Mouse (Mus musculus): ENCODE results near the gene Copa. TPM values are rescaled to one million over a fixed set of nuclear protein-coding genes. Genes with fewer than 3 reads are reported as not detected.

The Copa gene
- polyA plus RNA-seq, 1 experiment from 2014 or later, result 143 TPM

GRCm38 (mm10) chr1:172053541-172054440 is 28.5 kb upstream of the Copa start:
- no peaks in the 10 kb centered on the region for H3K36me3 ChIP-seq (ENCODE audit: insufficient read depth, low read length)
- ATAC-seq (replicated peaks; ENCODE audit: low FRiP score, low read depth) (no peak; the same call in 1 of the 2 replicates), DNase-seq (ENCODE audit: low spot score) (peak; percentile 38)
- peak overlapping the region; percentile 62 for H3K4me2 ChIP-seq (ENCODE audit: low read length)
- H3K9me3 ChIP-seq (replicated peaks; ENCODE audit: low read length), result no peaks in the 10 kb centered on the region
- WGBS, result 3% methylated on average over 32 of the region's 42 CpGs
- H3K9ac ChIP-seq (ENCODE audit: low read depth, low read length), result peak overlapping the region; percentile 54; the same call in 1 of the 2 replicates
- H3K27me3 ChIP-seq (ENCODE audit: insufficient read depth, low read length), result peaks cover 11% of the 10 kb centered on the region; the same call in 1 of the 2 replicates
- peak overlapping the region; percentile 32 for H3K4me3 ChIP-seq (replicated peaks; ENCODE audit: low read depth, low read length)
- peaks cover 10% of the 10 kb centered on the region; the same call in 1 of the 2 replicates for H3K4me1 ChIP-seq (replicated peaks; ENCODE audit: insufficient read depth, low read length)
- TF ChIP-seq CTCF (IDR thresholded peaks at IDR 0.05; ENCODE audit: low read depth), result no peak
- no peak overlapping the region for H3K27ac ChIP-seq

DNA sequence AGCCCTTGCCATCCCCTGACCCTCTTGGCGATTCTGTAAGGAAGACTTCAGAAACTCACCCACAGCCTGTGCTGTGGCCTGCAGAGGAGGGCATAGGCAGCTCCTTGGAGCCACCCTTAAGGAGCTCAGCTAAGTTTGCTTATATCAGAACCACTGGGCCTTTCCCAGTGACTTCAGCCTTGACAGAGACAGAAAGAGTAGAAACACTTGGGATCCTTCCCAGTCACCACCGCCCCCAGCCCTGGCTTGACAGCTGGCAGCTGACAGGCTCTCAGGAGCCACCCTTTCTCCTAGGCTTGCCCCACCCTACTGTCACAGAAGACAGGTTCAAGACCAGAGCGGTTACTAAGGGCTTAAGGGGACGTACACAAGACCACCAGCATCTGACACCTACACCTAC is 26.1 kb upstream of the Copa start:
- no peak for TF ChIP-seq CTCF (IDR thresholded peaks at IDR 0.05; ENCODE audit: low read depth)
- Histone ChIP-seq H3K36me3 (ENCODE audit: insufficient read depth, low read length) (no peaks in the 10 kb centered on the region), H3K27ac (no peak overlapping the region), H3K4me3 (replicated peaks; ENCODE audit: low read depth, low read length) (no peak overlapping the region), H3K9ac (ENCODE audit: low read depth, low read length) (no peak overlapping the region), H3K9me3 (replicated peaks; ENCODE audit: low read length) (no peaks in the 10 kb centered on the region), H3K4me2 (ENCODE audit: low read length) (no peak overlapping the region), H3K27me3 (ENCODE audit: insufficient read depth, low read length) (peaks cover 11% of the 10 kb centered on the region; the same call in 1 of the 2 replicates), H3K4me1 (replicated peaks; ENCODE audit: insufficient read depth, low read length) (peaks cover 10% of the 10 kb centered on the region; the same call in 1 of the 2 replicates)
- 75% methylated on average over 4 of the region's 4 CpGs for WGBS
- DNase-seq (ENCODE audit: low spot score) (no peak), ATAC-seq (replicated peaks; ENCODE audit: low FRiP score, low read depth) (no peak)

DNA sequence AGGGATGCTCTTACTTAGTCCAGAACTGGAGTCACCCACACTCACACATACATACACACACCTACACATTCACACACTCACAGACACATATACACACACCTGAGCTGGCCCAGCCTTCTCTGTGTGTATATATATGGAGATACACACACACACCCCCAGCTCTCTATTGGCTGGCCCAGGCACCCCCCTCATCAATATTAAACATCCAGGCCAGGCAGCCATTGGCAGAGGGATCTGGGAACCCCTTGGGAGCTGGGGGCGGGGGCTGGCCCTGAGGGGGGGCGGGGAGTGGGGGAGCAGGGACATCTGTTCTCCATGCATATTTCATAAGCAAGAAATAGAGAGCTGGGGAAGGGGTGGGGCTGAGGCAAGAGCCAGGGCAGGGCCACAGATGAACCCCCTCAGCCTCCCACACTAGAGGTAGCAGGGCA is 24.8 kb upstream of the Copa start, which contains the start of gene Nhlh1:
TSS of gene Nhlh1 (minus strand) at position 83 of the 431 bp plus-strand sequence.
- H3K27me3 ChIP-seq (ENCODE audit: insufficient read depth, low read length), result peaks cover 11% of the 10 kb centered on the region; the same call in 1 of the 2 replicates
- TF ChIP-seq CTCF (IDR thresholded peaks at IDR 0.05; ENCODE audit: low read depth), result no peak
- no peaks in the 10 kb centered on the region for H3K9me3 ChIP-seq (replicated peaks; ENCODE audit: low read length)
- DNase-seq (ENCODE audit: low spot score) (no peak), ATAC-seq (replicated peaks; ENCODE audit: low FRiP score, low read depth) (no peak)
- no peak within 1 kb of the TSS for H3K4me2 ChIP-seq (ENCODE audit: low read length)
- H3K36me3 ChIP-seq (ENCODE audit: insufficient read depth, low read length), result no peaks in the 10 kb centered on the region
- H3K9ac ChIP-seq (ENCODE audit: low read depth, low read length), result no peak within 1 kb of the TSS
- peaks cover 10% of the 10 kb centered on the region; the same call in 1 of the 2 replicates for H3K4me1 ChIP-seq (replicated peaks; ENCODE audit: insufficient read depth, low read length)
- H3K4me3 ChIP-seq (replicated peaks; ENCODE audit: low read depth, low read length), result no peak within 1 kb of the TSS
- WGBS, result 51% methylated on average over 2 of the region's 2 CpGs
- H3K27ac ChIP-seq, result no peak within 1 kb of the TSS

DNA sequence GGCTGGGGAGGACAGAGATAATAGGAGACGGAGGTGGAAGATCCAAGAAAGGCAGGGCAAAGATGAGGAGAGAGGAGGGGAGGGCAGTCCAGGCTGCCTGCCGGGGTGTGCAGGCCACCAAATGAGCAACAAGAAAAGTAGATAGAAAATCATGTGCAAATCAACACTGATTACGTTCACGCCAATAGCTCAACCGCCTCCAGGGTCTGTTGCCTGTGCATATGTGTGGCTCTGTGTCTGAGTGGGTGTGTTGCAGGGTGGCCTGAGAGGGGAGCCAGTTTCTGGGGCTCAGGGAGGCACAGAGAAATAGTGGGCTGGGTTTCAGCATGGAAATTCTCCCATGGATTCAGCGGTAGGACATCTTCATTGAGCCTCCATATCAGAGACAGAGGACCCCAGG is 24.0 kb upstream of the Copa start:
- Histone ChIP-seq H3K9ac (ENCODE audit: low read depth, low read length) (no peak overlapping the region), H3K9me3 (replicated peaks; ENCODE audit: low read length) (no peaks in the 10 kb centered on the region), H3K4me3 (replicated peaks; ENCODE audit: low read depth, low read length) (no peak overlapping the region), H3K27me3 (ENCODE audit: insufficient read depth, low read length) (0 out of 2 replicates have a peak, but pooled peaks cover 5% of the 10 kb centered on the region), H3K4me2 (ENCODE audit: low read length) (no peak overlapping the region), H3K4me1 (replicated peaks; ENCODE audit: insufficient read depth, low read length) (peaks cover 6% of the 10 kb centered on the region; the same call in 1 of the 2 replicates), H3K36me3 (ENCODE audit: insufficient read depth, low read length) (no peaks in the 10 kb centered on the region), H3K27ac (no peak overlapping the region)
- TF ChIP-seq CTCF (IDR thresholded peaks at IDR 0.05; ENCODE audit: low read depth), result no peak
- ATAC-seq (replicated peaks; ENCODE audit: low FRiP score, low read depth) (no peak), DNase-seq (ENCODE audit: low spot score) (no peak)
- WGBS, result 78% methylated on average over 6 of the region's 6 CpGs

- TF ChIP-seq CTCF (IDR thresholded peaks at IDR 0.05; ENCODE audit: low read depth), result no peak
- Histone ChIP-seq H3K9me3 (replicated peaks; ENCODE audit: low read length) (no peaks in the 10 kb centered on the region), H3K27me3 (ENCODE audit: insufficient read depth, low read length) (0 out of 2 replicates have a peak, but pooled peaks cover 4% of the 10 kb centered on the region), H3K27ac (no peak overlapping the region), H3K4me3 (replicated peaks; ENCODE audit: low read depth, low read length) (no peak overlapping the region), H3K4me1 (replicated peaks; ENCODE audit: insufficient read depth, low read length) (peaks cover 3% of the 10 kb centered on the region; the same call in 1 of the 2 replicates), H3K9ac (ENCODE audit: low read depth, low read length) (no peak overlapping the region), H3K36me3 (ENCODE audit: insufficient read depth, low read length) (no peaks in the 10 kb centered on the region), H3K4me2 (ENCODE audit: low read length) (no peak overlapping the region)
- 71% methylated on average over 7 of the region's 7 CpGs for WGBS
- DNase-seq (ENCODE audit: low spot score), result no peak
- ATAC-seq (replicated peaks; ENCODE audit: low FRiP score, low read depth), result no peak
Measured at GRCm38 (mm10) chr1:172058874-172059273, 23.5 kb upstream of the Copa start.

- 58% methylated on average over 4 of the region's 4 CpGs for WGBS
- Histone ChIP-seq H3K4me1 (replicated peaks; ENCODE audit: insufficient read depth, low read length) (no peaks in the 10 kb centered on the region), H3K4me2 (ENCODE audit: low read length) (no peak overlapping the region), H3K9ac (ENCODE audit: low read depth, low read length) (no peak overlapping the region), H3K9me3 (replicated peaks; ENCODE audit: low read length) (no peaks in the 10 kb centered on the region), H3K36me3 (ENCODE audit: insufficient read depth, low read length) (peaks cover 11% of the 10 kb centered on the region), H3K4me3 (replicated peaks; ENCODE audit: low read depth, low read length) (no peak overlapping the region), H3K27me3 (ENCODE audit: insufficient read depth, low read length) (no peaks in the 10 kb centered on the region), H3K27ac (no peak overlapping the region)
- TF ChIP-seq CTCF (IDR thresholded peaks at IDR 0.05; ENCODE audit: low read depth), result no peak
- ATAC-seq (replicated peaks; ENCODE audit: low FRiP score, low read depth), result no peak
- no peak for DNase-seq (ENCODE audit: low spot score)
Measured at GRCm38 (mm10) chr1:172060659-172061058, 21.7 kb upstream of the Copa start.

Data from kidney, postnatal 0 days (tissue).